Mouse (Mus musculus) thymus, adult 2 months (tissue): Measurements from ENCODE around the gene Kcnc4. TPM values are rescaled to one million over a fixed set of nuclear protein-coding genes. Genes with fewer than 3 reads are reported as not detected.

Experiments
- DNase-seq: peaks from one replicate; pipeline ENCODE4 v3.0.0; 2021
- H3K27ac ChIP-seq: fragments of 200-500 bp; 2 replicates; pipeline ENCODE4 v1.5.1; 2012; ENCODE audit warnings: low read length, control low read depth; ENCODE audit not compliant: control insufficient read depth, insufficient read depth
- H3K27me3 ChIP-seq: fragments of 200-500 bp; 2 replicates; pipeline ENCODE4 v1.6.1; 2012; ENCODE audit warnings: mild to moderate bottlenecking, low read length, moderate library complexity, mixed read lengths; ENCODE audit not compliant: control insufficient read depth, insufficient read depth
- H3K36me3 ChIP-seq: fragments of 200-500 bp; 2 replicates; pipeline ENCODE4 v1.6.1; 2012; ENCODE audit warnings: mild to moderate bottlenecking, low read length, moderate library complexity; ENCODE audit not compliant: control insufficient read depth, insufficient read depth
- H3K4me1 ChIP-seq: fragments of 200-500 bp; replicated peaks from 2 replicates; pipeline ENCODE4 v1.6.1; 2012; ENCODE audit warnings: low read length; ENCODE audit not compliant: control insufficient read depth, insufficient read depth
- H3K4me3 ChIP-seq: fragments of 200-500 bp; 2 replicates; pipeline ENCODE4 v1.5.1; 2012; ENCODE audit warnings: mild to moderate bottlenecking, low read length, control low read depth, moderate library complexity; ENCODE audit not compliant: control insufficient read depth, insufficient read depth
- CTCF ChIP-seq: fragments of 200-500 bp; IDR thresholded peaks from 2 replicates; pipeline ENCODE4 v1.5.1; 2012; ENCODE audit warnings: mild to moderate bottlenecking, control low read depth, low read length, moderate library complexity, borderline replicate concordance; ENCODE audit not compliant: control insufficient read depth, poor library complexity, insufficient read depth; ENCODE audit errors: extremely low read depth
- POLR2A ChIP-seq: fragments of 200-500 bp; IDR thresholded peaks from 2 replicates; pipeline ENCODE4 v1.6.1; 2012; ENCODE audit warnings: mild to moderate bottlenecking, low read length, control low read depth, moderate library complexity; ENCODE audit not compliant: control insufficient read depth, poor library complexity, insufficient read depth; ENCODE audit errors: extremely low read depth
- WGBS: fragments of 180-500 bp; shearing (Covaris S2); methylation state at CpG from one replicate; pipeline ENCODE4 v1.1.7; 2018; 5-methylcytosine and 5-hydroxymethylcytosine counted together
- polyA plus RNA-seq: library from polyadenylated mRNA; depleted of rRNA; stranded (reverse); fragments of >200 nt; gene quantifications from 2 replicates; pipeline ENCODE4 v1.2.3, GENCODE M21; 2012

Kcnc4 gene
- polyA plus RNA-seq, 1 experiment = 0.31 TPM

DNA sequence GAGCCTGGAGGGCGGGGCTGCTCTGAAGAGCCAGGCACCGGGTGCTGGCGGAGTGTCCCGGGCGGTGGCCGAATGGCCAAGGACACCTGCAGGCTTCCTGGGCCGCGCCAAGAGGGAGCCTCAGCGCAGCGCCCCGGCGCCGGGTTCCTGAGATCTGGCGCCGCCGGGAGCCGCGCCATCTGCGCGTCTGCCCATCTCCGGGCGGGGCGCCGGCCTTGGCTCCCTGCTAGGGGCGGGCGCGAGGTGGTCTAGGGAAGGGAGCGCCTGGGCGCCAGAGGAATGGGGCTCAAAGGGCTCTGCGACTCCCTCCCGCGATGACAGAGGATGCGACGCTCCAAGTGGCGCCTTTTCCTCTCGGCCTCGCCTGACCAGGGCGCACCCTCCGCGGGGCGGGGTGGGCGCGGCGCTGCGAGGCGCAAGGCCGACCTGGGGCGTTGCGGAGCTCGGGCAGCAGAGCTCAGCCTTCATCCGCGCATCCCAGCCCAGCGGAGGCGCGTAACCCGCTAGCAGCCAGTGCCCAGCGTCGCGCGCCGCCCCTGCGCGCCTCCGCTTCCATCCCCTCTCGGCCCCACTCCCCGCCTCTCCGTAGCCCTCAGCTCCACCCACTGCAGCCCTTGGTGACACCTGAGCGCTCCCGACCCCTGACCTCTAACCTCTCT lies 550 bp upstream of the Kcnc4 start:
- TF ChIP-seq POLR2A (no peak), CTCF (no peak)
- no peak overlapping the region for H3K4me3 ChIP-seq
- no peaks in the 10 kb centered on the region for H3K36me3 ChIP-seq
- DNase-seq = no peak
- H3K4me1 ChIP-seq = no peaks in the 10 kb centered on the region
- WGBS = 2% methylated on average over 68 of the region's 69 CpGs
- H3K27me3 ChIP-seq = peaks cover 11% of the 10 kb centered on the region; the same call in 1 of the 2 replicates
- H3K27ac ChIP-seq = no peak overlapping the region

DNA sequence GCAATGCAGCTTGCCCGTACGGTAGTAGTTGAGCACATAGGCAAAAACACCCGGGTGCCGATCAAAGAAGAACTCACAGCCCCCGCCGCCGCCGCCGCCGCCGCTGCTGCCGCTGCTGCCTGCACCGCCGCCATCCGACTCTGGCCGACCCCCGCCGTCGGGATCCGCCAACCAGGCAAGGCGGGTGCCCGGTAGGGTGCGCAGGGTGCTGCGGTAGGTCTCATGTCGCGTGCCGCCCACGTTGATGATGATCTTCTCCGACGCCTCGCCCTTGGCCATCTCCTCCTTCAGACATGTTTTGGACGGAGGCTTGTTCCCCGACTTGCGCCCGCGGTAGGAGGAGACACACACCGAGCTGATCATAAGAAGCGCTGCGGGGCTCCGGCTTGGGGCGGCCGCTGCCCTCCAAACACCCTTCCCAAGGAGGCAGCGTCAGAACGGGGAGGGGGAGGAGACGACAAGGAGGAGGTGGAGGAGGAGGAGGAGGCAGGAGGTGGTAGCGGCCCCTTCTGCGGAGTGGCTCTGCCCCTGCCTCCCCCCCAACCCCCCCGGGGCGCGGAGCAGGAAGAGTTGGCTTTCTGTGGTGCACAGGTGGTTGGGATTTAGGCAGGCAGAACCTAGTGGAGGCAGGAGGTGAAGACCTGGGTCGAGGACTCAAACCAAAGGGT lies 690 bp downstream of the Kcnc4 start:
- WGBS = 1% methylated on average over 49 of the region's 51 CpGs
- Histone ChIP-seq H3K4me1 (no peaks in the 10 kb centered on the region), H3K27ac (no peak overlapping the region), H3K36me3 (no peaks in the 10 kb centered on the region), H3K27me3 (peaks cover 11% of the 10 kb centered on the region; the same call in 1 of the 2 replicates), H3K4me3 (no peak overlapping the region)
- peak; percentile 12 for DNase-seq
- no peak for TF ChIP-seq CTCF
- TF ChIP-seq POLR2A = no peak

DNA sequence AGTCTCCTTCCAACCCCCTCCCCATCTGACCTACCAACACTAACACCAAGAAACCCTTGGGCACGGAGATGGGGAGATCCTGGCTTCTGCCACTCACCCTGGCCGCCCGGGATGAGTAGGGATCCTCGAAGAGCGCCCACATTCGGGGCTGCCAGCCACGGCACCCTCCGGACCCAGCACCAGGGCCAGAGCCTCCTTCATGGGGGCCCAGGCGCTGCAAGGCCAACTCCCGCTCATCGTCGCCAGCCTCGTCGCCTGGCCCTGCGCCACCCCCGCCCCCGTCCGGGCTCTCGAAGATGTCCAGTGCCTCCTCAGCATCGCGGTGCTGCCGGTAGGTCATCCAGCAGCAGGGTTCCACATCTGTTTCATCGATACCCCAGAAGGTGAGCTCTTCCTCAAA lies 1.2 kb downstream of the Kcnc4 start:
- peaks cover 11% of the 10 kb centered on the region; the same call in 1 of the 2 replicates for H3K27me3 ChIP-seq

DNA sequence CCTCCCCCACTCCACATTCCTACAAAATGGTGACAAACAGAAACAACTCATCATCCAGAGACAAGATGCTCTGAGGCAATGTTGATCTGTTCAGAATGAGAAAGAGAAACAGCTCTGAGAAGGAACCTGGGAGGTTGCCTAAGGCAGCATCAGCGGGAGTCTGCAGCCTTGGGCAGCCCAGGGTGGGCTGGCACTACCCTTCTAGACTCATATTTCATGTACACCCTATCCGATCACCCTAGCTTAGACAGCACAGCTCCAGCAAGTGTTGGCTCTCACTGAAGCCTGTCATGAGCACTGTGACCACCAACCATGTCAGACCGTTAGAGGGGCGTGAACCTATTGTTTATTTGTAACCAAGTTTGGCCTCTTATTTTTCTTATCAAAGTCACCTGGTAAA lies 5.1 kb downstream of the Kcnc4 start:
- H3K4me1 ChIP-seq = no peaks in the 10 kb centered on the region
- no peak overlapping the region for H3K4me3 ChIP-seq
- H3K27ac ChIP-seq = no peak overlapping the region
- WGBS = 85% methylated on average over 4 of the region's 4 CpGs
- no peak for DNase-seq
- H3K36me3 ChIP-seq = no peaks in the 10 kb centered on the region
- TF ChIP-seq POLR2A (no peak), CTCF (no peak)
- peaks cover 9% of the 10 kb centered on the region; the same call in 1 of the 2 replicates for H3K27me3 ChIP-seq

More for the DNA sequence above, 1.2 kb downstream of the Kcnc4 start:
- no peaks in the 10 kb centered on the region for H3K4me1 ChIP-seq
- DNase-seq = no peak
- no peak overlapping the region for H3K27ac ChIP-seq
- no peaks in the 10 kb centered on the region for H3K36me3 ChIP-seq
- no peak overlapping the region for H3K4me3 ChIP-seq
- TF ChIP-seq CTCF (no peak), POLR2A (no peak)
- 12% methylated on average over 21 of the region's 23 CpGs for WGBS

DNA sequence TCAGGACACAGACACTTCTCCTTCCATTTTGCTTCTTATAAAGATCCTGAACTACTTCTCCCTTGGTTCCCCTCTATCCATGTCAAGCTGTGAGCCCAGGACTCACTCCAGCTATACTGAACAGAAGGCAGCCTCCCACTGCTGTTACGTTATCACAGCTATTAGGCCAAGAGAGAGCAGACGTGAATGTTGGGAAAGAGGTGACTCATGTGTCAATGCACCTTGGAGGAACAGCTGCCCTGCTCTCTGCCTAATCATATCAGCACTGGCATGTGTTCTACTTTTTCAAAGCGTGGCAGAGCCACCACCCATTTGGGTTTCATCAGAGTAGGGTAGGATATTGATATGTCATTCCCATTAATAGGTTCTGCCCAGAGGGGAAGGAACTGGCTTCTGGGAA lies 12.5 kb downstream of the Kcnc4 start:
- WGBS = 85% methylated on average over 3 of the region's 3 CpGs
- Histone ChIP-seq H3K27ac (no peak overlapping the region), H3K27me3 (no peaks in the 10 kb centered on the region), H3K4me1 (no peaks in the 10 kb centered on the region), H3K36me3 (no peaks in the 10 kb centered on the region), H3K4me3 (no peak overlapping the region)
- no peak for DNase-seq
- no peak for TF ChIP-seq CTCF
- TF ChIP-seq POLR2A = no peak

DNA sequence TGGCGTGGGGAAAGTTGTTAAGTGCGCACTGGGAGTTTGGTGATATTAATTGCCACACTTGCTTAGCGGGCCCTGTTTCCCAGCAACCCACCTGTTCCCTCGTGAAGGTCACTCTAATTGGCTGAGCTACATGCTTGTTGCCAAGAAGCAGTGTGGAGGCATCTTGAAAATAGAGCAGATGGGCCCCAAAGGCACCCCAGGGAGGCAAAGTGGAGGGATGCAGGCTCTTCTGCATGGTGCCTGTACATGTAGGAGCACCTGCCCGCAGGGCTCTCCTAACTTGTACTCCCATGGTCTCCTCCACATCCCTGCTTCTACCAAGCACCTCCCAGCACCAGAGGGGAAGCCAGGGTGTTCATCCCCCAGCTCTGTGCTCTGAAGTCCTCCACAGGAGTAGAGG lies 15.5 kb downstream of the Kcnc4 start:
- Histone ChIP-seq H3K27ac (no peak overlapping the region), H3K4me3 (no peak overlapping the region), H3K4me1 (no peaks in the 10 kb centered on the region), H3K27me3 (no peaks in the 10 kb centered on the region), H3K36me3 (no peaks in the 10 kb centered on the region)
- no peak for DNase-seq
- no peak for TF ChIP-seq CTCF
- no peak for TF ChIP-seq POLR2A
- 88% methylated on average over 5 of the region's 5 CpGs for WGBS
